Mouse (Mus musculus): ENCODE results near the gene 3110009E18Rik.
A peak's percentile ranks its signal among the peaks of the same experiment; 100 is the strongest.

- TF ChIP-seq CTCF (IDR thresholded peaks at IDR 0.05) (peak; percentile 81), EP300 (IDR thresholded peaks at IDR 0.05) (no peak)
Measured at GRCm38 (mm10) chr1:120098327-120098726, 22.7 kb upstream of the 3110009E18Rik start.

Measured in lung, postnatal 0 days (tissue).